ENCODE assay signal across 19 mouse cellular contexts in the genomic region with DNA sequence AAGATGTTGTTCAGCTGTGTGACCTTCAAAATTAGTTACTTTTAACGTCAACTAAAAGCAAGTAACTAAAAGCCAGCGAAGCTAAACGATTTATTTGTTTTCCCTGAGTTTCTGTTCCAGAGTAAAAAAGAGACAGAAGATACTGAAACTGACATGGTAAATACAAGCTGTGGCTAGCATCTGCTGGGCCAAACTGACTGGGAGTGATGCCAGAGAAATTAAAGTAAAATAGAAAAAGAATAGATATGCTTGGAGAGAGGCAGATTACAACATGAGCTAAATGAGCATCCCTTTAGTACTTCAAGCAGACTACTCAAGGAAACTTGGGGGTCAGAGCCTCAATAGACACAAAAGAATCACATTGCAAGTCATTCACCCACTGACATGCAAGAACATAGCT.
DNase-seq lines count a peak whose midpoint lies in the region; ATAC-seq and TF ChIP-seq lines count a peak whose summit lies in the region.
"Had no signal": no experiment of that assay in that cellular context is flagged by ENCODE, and none has a peak within 500 bp of the region (broad histone marks: within the 10 kb centered on the region; RNA-seq: fewer than 3 reads in every experiment).

No protein-coding gene starts in this region.

- no peak overlapping the region for H3K27ac ChIP-seq in layer of hippocampus, adult 2 months
- H3K27ac ChIP-seq: embryonic facial prominence, embryonic 12.5 days; gastrocnemius, adult 2 months; hindbrain, postnatal 0 days; midbrain, embryonic 10.5 days; neural tube, embryonic 13.5 days had no signal

- TF ChIP-seq CTCF in layer of hippocampus, adult 2 months (conservative IDR thresholded peaks at IDR 0.05), result no peak

- no peak overlapping the region for H3K4me3 ChIP-seq in layer of hippocampus, adult 2 months
- H3K4me3 ChIP-seq: embryonic facial prominence, embryonic 12.5 days; gastrocnemius, adult 2 months; midbrain, embryonic 10.5 days; neural tube, embryonic 13.5 days had no signal

- DNase-seq in frontal cortex, adult 2 months (ENCODE audit: extremely low spot score in 1 of 2, low spot score in 1 of 2), result peak; percentile 0 to 21
- DNase-seq in frontal cortex, postnatal 10 days (ENCODE audit: low spot score in 2 of 2), result no peak
- DNase-seq in right cerebral cortex, adult 18-20 months, result peak; percentile 1
- DNase-seq in right cerebral cortex, postnatal 14 days, result no peak
- peak; percentile 14 to 18 for DNase-seq in layer of hippocampus, adult 2 months (ENCODE audit: low spot score in 2 of 2)
- peak; percentile 0 for DNase-seq in skeletal muscle tissue, adult 2 months (ENCODE audit: low read depth, low spot score)
- no peak for DNase-seq in spleen, postnatal 10 days (ENCODE audit: low spot score in 2 of 2)
- DNase-seq: adrenal gland, postnatal 10 days; cerebellum, adult 8-10 months; gastrocnemius, adult 2 months; liver; liver, postnatal 0 days; spleen, adult 18-20 months; thymus, postnatal 25 days had no signal

- ATAC-seq in inflammation-experienced regulatory T-cells, adult 6 months, result no peak
- ATAC-seq: hindbrain, postnatal 0 days; liver, postnatal 0 days had no signal

Comparison
In these comparisons a context has a peak if more than half of its experiments do, and no peak if none do; other contexts are left out.
1. DNase-seq: peak in frontal cortex, adult 2 months (2 of 2), right cerebral cortex, adult 18-20 months (single experiment), layer of hippocampus, adult 2 months (2 of 2) and skeletal muscle tissue, adult 2 months (single experiment); none in frontal cortex, postnatal 10 days (0 of 2), right cerebral cortex, postnatal 14 days (single experiment) and spleen, postnatal 10 days (0 of 2).